Mouse (Mus musculus) CH12.LX (cell line): ENCODE measurements around the gene Emg1. TPM values are rescaled to one million over a fixed set of nuclear protein-coding genes. Genes with fewer than 3 reads are reported as not detected.

ENCODE experiments used
- DNase-seq: peaks from one replicate; pipeline ENCODE4 v3.0.0-alpha.2; 2013; ENCODE audit errors: extremely low read depth
- H3K27ac ChIP-seq: 2 replicates; pipeline ENCODE4 v1.5.1; 2012; ENCODE audit warnings: low read depth, mild to moderate bottlenecking, control low read depth, moderate library complexity; ENCODE audit not compliant: insufficient read depth
- H3K27me3 ChIP-seq: replicated peaks from 2 replicates; pipeline ENCODE3; 2012; ENCODE audit warnings: inconsistent platforms
- H3K36me3 ChIP-seq, 2 experiments: replicated peaks in 1 of 2; 2 replicates each; pipeline versions ENCODE3 to v1.6.1; 2012; ENCODE audit warnings: inconsistent platforms in 1 of 2, low read length in 1 of 2, mild to moderate bottlenecking in 1 of 2, mixed read lengths in 1 of 2, moderate library complexity in 1 of 2; ENCODE audit not compliant: control insufficient read depth in 1 of 2, insufficient read depth in 1 of 2
- H3K4me1 ChIP-seq, 2 experiments: 2 replicates each; pipeline ENCODE4 v1.6.1; 2012; ENCODE audit warnings: inconsistent platforms in 1 of 2, moderate library complexity in 1 of 2; ENCODE audit not compliant: insufficient read depth in 2 of 2, control insufficient read depth in 1 of 2
- H3K4me2 ChIP-seq: 2 replicates; pipeline ENCODE4 v1.6.1; 2012; ENCODE audit warnings: low read depth, mild to moderate bottlenecking, control low read depth; ENCODE audit not compliant: poor library complexity, insufficient read depth, severe bottlenecking
- H3K4me3 ChIP-seq, 3 experiments: fragments of 150-350 bp in 1 of 3; sonication (generic) in 1 of 3; replicated peaks in 1 of 3; 2 replicates each; pipeline versions ENCODE3 to v1.5.1; 2011 to 2012; ENCODE audit warnings: low read depth in 2 of 3, low read length in 2 of 3, mild to moderate bottlenecking in 2 of 3, moderate library complexity in 2 of 3, control low read depth in 1 of 3, improper control_type of control experiment in 1 of 3, inconsistent platforms in 1 of 3, mixed read lengths in 1 of 3; ENCODE audit not compliant: poor library complexity in 1 of 3
- H3K79me2 ChIP-seq: replicated peaks from 2 replicates; pipeline ENCODE4 v1.6.1; 2012; ENCODE audit warnings: mild to moderate bottlenecking, moderate library complexity; ENCODE audit not compliant: control insufficient read depth, poor library complexity, insufficient read depth, severe bottlenecking; ENCODE audit errors: extremely low read depth
- H3K9ac ChIP-seq: 2 replicates; pipeline ENCODE4 v1.6.1; 2012; ENCODE audit warnings: low read depth, mild to moderate bottlenecking, control low read depth, moderate library complexity; ENCODE audit not compliant: insufficient read depth
- H3K9me3 ChIP-seq: replicated peaks from 2 replicates; pipeline ENCODE3; 2012; ENCODE audit warnings: low read length, inconsistent platforms, mixed read lengths
- BHLHE40 ChIP-seq: IDR thresholded peaks from 2 replicates; pipeline ENCODE4 v1.6.1; 2011; ENCODE audit warnings: mild to moderate bottlenecking, low read depth, low read length, improper control_type of control experiment
- CHD1 ChIP-seq: IDR thresholded peaks from 2 replicates; pipeline ENCODE4 v1.6.1; 2012; ENCODE audit warnings: low read depth, low read length, improper control_type of control experiment, inconsistent platforms
- CHD2 ChIP-seq: IDR thresholded peaks from 2 replicates; pipeline ENCODE4 v1.6.1; 2011; ENCODE audit warnings: low read length, improper control_type of control experiment
- CTCF ChIP-seq, 2 experiments: IDR thresholded peaks in 1 of 2; conservative IDR thresholded peaks in 1 of 2; 2 replicates each; pipeline ENCODE4 v1.5.1; 2011 to 2012; ENCODE audit warnings: low read depth in 2 of 2, low read length in 2 of 2, improper control_type of control experiment in 1 of 2, inconsistent platforms in 1 of 2, mild to moderate bottlenecking in 1 of 2, moderate library complexity in 1 of 2
- E2F4 ChIP-seq: IDR thresholded peaks from 2 replicates; pipeline ENCODE4 v1.6.1; 2011; ENCODE audit warnings: low read depth, low read length, improper control_type of control experiment; ENCODE audit not compliant: insufficient replicate concordance
- EP300 ChIP-seq: IDR thresholded peaks from 2 replicates; pipeline ENCODE4 v1.6.1; 2011; ENCODE audit warnings: low read length, improper control_type of control experiment
- ETS1 ChIP-seq: conservative IDR thresholded peaks from 2 replicates; pipeline ENCODE4 v1.6.1; 2012; ENCODE audit warnings: low read depth, mild to moderate bottlenecking, inconsistent platforms, low read length, improper control_type of control experiment, moderate library complexity
- HCFC1 ChIP-seq: IDR thresholded peaks from 2 replicates; pipeline ENCODE4 v1.6.1; 2012; ENCODE audit warnings: low read depth, mild to moderate bottlenecking, inconsistent platforms, low read length, improper control_type of control experiment
- IRF4 ChIP-seq: IDR thresholded peaks from 2 replicates; pipeline ENCODE4 v1.6.1; 2014; ENCODE audit warnings: low read depth, mild to moderate bottlenecking, inconsistent platforms, low read length, improper control_type of control experiment
- JUND ChIP-seq: conservative IDR thresholded peaks from 2 replicates; pipeline ENCODE4 v1.6.1; 2011; ENCODE audit warnings: low read depth, low read length, improper control_type of control experiment
- KAT2A ChIP-seq: IDR thresholded peaks from 2 replicates; pipeline ENCODE4 v1.6.1; 2012; ENCODE audit warnings: low read length, improper control_type of control experiment, inconsistent platforms; ENCODE audit not compliant: insufficient replicate concordance
- MAFK ChIP-seq: IDR thresholded peaks from 2 replicates; pipeline ENCODE4 v1.6.1; 2011; ENCODE audit warnings: low read length, improper control_type of control experiment; ENCODE audit not compliant: insufficient replicate concordance
- MAZ ChIP-seq: IDR thresholded peaks from 2 replicates; pipeline ENCODE4 v1.6.1; 2012; ENCODE audit warnings: low read depth, mild to moderate bottlenecking, inconsistent platforms, low read length, improper control_type of control experiment, moderate library complexity
- MYC ChIP-seq: IDR thresholded peaks from 2 replicates; pipeline ENCODE4 v1.6.1; 2011; ENCODE audit warnings: low read depth, mild to moderate bottlenecking, improper control_type of control experiment, low read length
- NELFE ChIP-seq: IDR thresholded peaks from 2 replicates; pipeline ENCODE4 v1.6.1; 2011; ENCODE audit warnings: low read depth, low read length, improper control_type of control experiment
- PAX5 ChIP-seq: IDR thresholded peaks from 2 replicates; pipeline ENCODE4 v1.6.1; 2012; ENCODE audit warnings: low read length, inconsistent platforms, mixed read lengths
- POLR2AphosphoS2 ChIP-seq: IDR thresholded peaks from 2 replicates; pipeline ENCODE4 v1.6.1; 2011; ENCODE audit warnings: low read depth, low read length, improper control_type of control experiment
- RCOR1 ChIP-seq: conservative IDR thresholded peaks from 2 replicates; pipeline ENCODE4 v1.6.1; 2012; ENCODE audit warnings: low read depth, mild to moderate bottlenecking, inconsistent platforms, low read length, improper control_type of control experiment
- SIN3A ChIP-seq: IDR thresholded peaks from 2 replicates; pipeline ENCODE4 v1.6.1; 2012; ENCODE audit warnings: low read length, improper control_type of control experiment, inconsistent platforms
- SMC3 ChIP-seq: IDR thresholded peaks from 2 replicates; pipeline ENCODE4 v1.6.1; 2011; ENCODE audit warnings: low read depth, low read length, improper control_type of control experiment
- TCF12 ChIP-seq: IDR thresholded peaks from 2 replicates; pipeline ENCODE4 v1.6.1; 2014; ENCODE audit warnings: low read depth, mild to moderate bottlenecking, inconsistent platforms, low read length, improper control_type of control experiment
- USF2 ChIP-seq: conservative IDR thresholded peaks from 2 replicates; pipeline ENCODE4 v1.6.1; 2011; ENCODE audit warnings: low read depth, low read length, improper control_type of control experiment
- ZMIZ1 ChIP-seq: IDR thresholded peaks from 2 replicates; pipeline ENCODE4 v1.6.1; 2012; ENCODE audit warnings: low read depth, mild to moderate bottlenecking, inconsistent platforms, low read length, improper control_type of control experiment
- dilution Hi-C: fragments of 300-500 bp; cut with MboI; formaldehyde crosslinking; loops from 2 replicates; pipeline ENCODE4 v1.14.3; 2020; ENCODE audit warnings: low sequenced_read_pairs; ENCODE audit not compliant: extremely low pct_unique_long_range_greater_than_20kb, extremely low pct_ligation_motif_present
- in situ Hi-C: fragments of 300-500 bp; cut with MboI; formaldehyde crosslinking; loops from 3 replicates; pipeline ENCODE4 v1.14.3; 2019; ENCODE audit warnings: low sequenced_read_pairs, low pct_ligation_motif_present, low pct_unique_long_range_greater_than_20kb, mixed read lengths
- polyA plus RNA-seq: library from polyadenylated mRNA; unstranded; fragments of >175 nt; gene quantifications from 2 replicates; pipeline ENCODE4 v1.2.1, GENCODE M21; 2012; ENCODE audit warnings: low read depth; ENCODE audit not compliant: insufficient read length
- total RNA-seq, 2 experiments: library from RNA; depleted of rRNA; stranded (reverse); fragments of 300-350 nt in 1 of 2; fragments of >200 nt in 1 of 2; gene quantifications; 2 replicates each; pipeline ENCODE4 v1.2.3; 2012 to 2014

Gene Emg1
- total and polyA plus RNA-seq, 3 experiments: 301 to 481 (median 352) TPM

DNA sequence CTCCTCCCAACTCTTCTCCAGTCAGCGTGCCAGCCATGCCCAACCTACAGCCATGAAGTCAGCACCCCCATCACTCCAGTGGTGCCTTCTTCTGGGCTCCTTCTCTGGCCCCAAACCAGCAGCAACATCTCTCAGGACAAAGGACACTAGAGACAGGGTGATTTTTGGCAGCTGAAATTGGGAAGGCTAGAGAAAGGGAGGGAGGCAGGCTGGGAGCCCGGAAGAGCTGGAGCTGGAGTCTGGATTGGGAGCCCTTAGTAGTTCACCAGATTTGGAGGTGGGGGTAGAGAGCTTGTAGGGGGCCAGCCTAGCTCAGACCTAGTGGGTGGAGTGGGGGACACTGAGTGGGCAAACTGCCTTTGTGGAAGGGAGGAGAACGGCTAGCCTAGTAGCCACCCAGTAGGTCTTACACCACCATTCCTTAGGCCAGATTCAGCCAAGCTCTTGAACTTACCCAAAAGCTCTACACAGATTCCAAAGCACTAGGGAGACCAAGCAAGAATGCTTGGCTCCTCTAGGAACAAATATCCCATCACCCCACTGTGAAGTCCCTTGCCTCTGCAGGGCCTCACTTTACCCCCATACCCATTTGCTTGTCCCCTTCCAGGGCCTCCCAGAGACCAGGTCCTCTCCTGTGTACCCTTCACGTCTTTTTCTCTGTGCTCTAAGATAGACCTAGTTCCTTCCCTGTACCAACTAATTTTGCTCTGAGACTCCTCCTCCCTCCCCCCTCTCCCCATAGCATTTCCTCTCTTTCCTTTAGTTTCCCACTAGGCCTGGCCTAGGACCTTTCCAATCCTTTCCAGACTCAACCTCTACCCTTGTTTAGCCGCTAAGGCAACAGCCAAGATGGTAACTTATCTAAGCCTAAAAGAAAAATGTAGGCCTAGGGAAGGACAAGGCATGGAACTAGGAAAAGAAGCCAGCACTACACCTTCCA, 46.2 kb upstream of the Emg1 start:
- no peak for DNase-seq
- no peak for TF ChIP-seq POLR2AphosphoS2
- TF ChIP-seq NELFE: no peak
- TF ChIP-seq MYC: no peak
- no peak for TF ChIP-seq ETS1
- TF ChIP-seq HCFC1: no peak
- no peak for TF ChIP-seq SMC3
- no peak for TF ChIP-seq E2F4
- no peak for TF ChIP-seq EP300
- TF ChIP-seq JUND: no peak
- TF ChIP-seq SIN3A: no peak
- H3K4me3 ChIP-seq: no peak overlapping the region
- H3K9ac ChIP-seq: peak overlapping the region; percentile 95
- no peak overlapping the region for H3K27ac ChIP-seq
- H3K27me3 ChIP-seq: no peaks in the 10 kb centered on the region
- in situ Hi-C loops (no loop called here), dilution Hi-C loops (no loop called here)
- H3K9me3 ChIP-seq: no peaks in the 10 kb centered on the region
- peaks cover 6% of the 10 kb centered on the region; the same call in 1 of the 2 replicates for H3K79me2 ChIP-seq
- peaks cover 14 to 42% of the 10 kb centered on the region in 2 experiments for H3K36me3 ChIP-seq
- 0 out of 2 replicates have a peak overlapping the region, but pooled peaks have one; percentile 16 for H3K4me2 ChIP-seq
- H3K4me1 ChIP-seq: peaks cover 5 to 39% of the 10 kb centered on the region in 2 experiments

DNA sequence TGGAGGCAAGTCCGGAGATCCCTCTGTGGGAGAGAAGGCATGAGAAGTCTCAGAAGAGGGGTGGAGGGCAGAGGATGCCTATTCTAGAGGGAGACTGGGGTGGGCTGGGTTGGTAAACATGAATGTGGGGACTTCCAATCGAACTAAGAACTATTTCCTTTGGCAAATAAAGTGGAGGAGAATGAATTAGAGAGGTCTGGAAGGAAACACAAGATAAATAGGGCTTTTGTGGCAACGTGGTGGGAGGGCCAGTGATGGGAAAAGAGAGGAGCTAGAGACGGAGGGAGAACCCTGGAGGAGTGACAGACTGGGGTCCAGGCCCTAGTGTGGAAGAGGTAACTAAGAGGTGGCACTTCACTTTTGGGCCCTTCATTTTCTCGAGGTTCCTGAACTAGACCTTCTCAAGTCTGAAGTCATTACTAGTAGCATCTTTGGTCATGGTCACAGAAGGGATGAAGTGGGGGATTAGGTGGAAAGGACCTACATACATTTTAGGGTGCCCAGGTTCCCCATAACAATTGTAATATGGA, 45.4 kb upstream of the Emg1 start:
- TF ChIP-seq HCFC1 (no peak), CHD1 (no peak), MYC (no peak), ZMIZ1 (no peak), POLR2AphosphoS2 (no peak), RCOR1 (no peak), CTCF (conservative IDR thresholded peaks at IDR 0.05 in 1 of 2, IDR thresholded peaks at IDR 0.05 in 1 of 2; ENCODE audit: low read depth in 2 of 2, low read length in 2 of 2) (no peak), JUND (no peak), BHLHE40 (no peak), PAX5 (no peak), KAT2A (no peak), MAFK (no peak), IRF4 (no peak), E2F4 (no peak), USF2 (no peak), TCF12 (no peak), MAZ (no peak), CHD2 (no peak)
- Histone ChIP-seq H3K27me3 (no peaks in the 10 kb centered on the region), H3K36me3 (peaks cover 8 to 41% of the 10 kb centered on the region in 2 experiments), H3K4me1 (peaks cover 5 to 39% of the 10 kb centered on the region in 2 experiments), H3K4me3 (peak overlapping the region; percentile 66 to 95 (median 68)), H3K9me3 (no peaks in the 10 kb centered on the region), H3K79me2 (peaks cover 6% of the 10 kb centered on the region; the same call in 1 of the 2 replicates), H3K9ac (peak overlapping the region; percentile 95), H3K4me2 (peak overlapping the region; percentile 78), H3K27ac (no peak overlapping the region)
- in situ Hi-C loops: no loop called here
- DNase-seq: no peak
- dilution Hi-C loops: no loop called here
